25 mouse cellular contexts compared by ENCODE assay signal in genomic region chrX:165631227-165631626, GRCm38 (mm10).
A peak's percentile ranks its signal among the peaks of the same experiment; 100 is the strongest.
DNase-seq lines count a peak whose midpoint lies in the region; ATAC-seq and TF ChIP-seq lines count a peak whose summit lies in the region.
"Had no signal": no experiment of that assay in that cellular context is flagged by ENCODE, and none has a peak within 500 bp of the region (broad histone marks: within the 10 kb centered on the region; RNA-seq: fewer than 3 reads in every experiment).

No protein-coding gene starts in this region.

- H3K4me2 ChIP-seq in forebrain, embryonic 14.5 days (ENCODE audit: low read length) = no peak overlapping the region
- H3K4me2 ChIP-seq in midbrain, embryonic 16.5 days (ENCODE audit: low read length) = no peak overlapping the region
- no peak overlapping the region for H3K4me2 ChIP-seq in midbrain, postnatal 0 days (ENCODE audit: low read depth, low read length, poor library complexity, severe bottlenecking)
- H3K4me2 ChIP-seq in forebrain, postnatal 0 days (ENCODE audit: low read depth) = no peak overlapping the region
- H3K4me2 ChIP-seq: heart, embryonic 13.5 days; hindbrain, embryonic 13.5 days had no signal

- H3K9me3 ChIP-seq in forebrain, embryonic 14.5 days (replicated peaks; ENCODE audit: control insufficient read depth, low read length) = no peaks in the 10 kb centered on the region
- no peaks in the 10 kb centered on the region for H3K9me3 ChIP-seq in forebrain, embryonic 10.5 days
- no peaks in the 10 kb centered on the region for H3K9me3 ChIP-seq in midbrain, embryonic 16.5 days (replicated peaks; ENCODE audit: control insufficient read depth, low read length, poor library complexity, severe bottlenecking)
- no peaks in the 10 kb centered on the region for H3K9me3 ChIP-seq in midbrain, postnatal 0 days (ENCODE audit: low read length)
- H3K9me3 ChIP-seq in forebrain, postnatal 0 days (ENCODE audit: low read length) = no peaks in the 10 kb centered on the region
- H3K9me3 ChIP-seq: heart, embryonic 10.5 days; heart, embryonic 13.5 days; hindbrain, embryonic 13.5 days had no signal

- 44% methylated on average over 4 of the region's 4 CpGs for WGBS in forebrain, embryonic 14.5 days
- WGBS in forebrain, embryonic 10.5 days = 64% methylated on average over 4 of the region's 4 CpGs
- WGBS in midbrain, embryonic 16.5 days = 39% methylated on average over 4 of the region's 4 CpGs
- whole genome bisulfite sequencing in midbrain, postnatal 0 days = 43% methylated on average over 4 of the region's 4 CpGs
- 47% methylated on average over 4 of the region's 4 CpGs for WGBS in forebrain, postnatal 0 days

- peak; percentile 48 for ATAC-seq in forebrain, embryonic 14.5 days
- peak; percentile 54; the same call in 1 of the 2 replicates for ATAC-seq in midbrain, embryonic 16.5 days
- no peak for ATAC-seq in midbrain, postnatal 0 days (ENCODE audit: low FRiP score)
- peak; percentile 36; the same call in 1 of the 2 replicates for ATAC-seq in forebrain, postnatal 0 days
- ATAC-seq: CD4-positive, CD25-positive, alpha-beta regulatory T cell, adult 4 months; hindbrain, postnatal 0 days; inflammation-experienced regulatory T-cells, adult 6 months; intestine, embryonic 16.5 days had no signal

- no peaks in the 10 kb centered on the region for H3K36me3 ChIP-seq in forebrain, embryonic 14.5 days (ENCODE audit: control insufficient read depth, insufficient read depth, low read length)
- H3K36me3 ChIP-seq in forebrain, embryonic 10.5 days (replicated peaks) = no peaks in the 10 kb centered on the region
- H3K36me3 ChIP-seq in midbrain, embryonic 16.5 days (ENCODE audit: control insufficient read depth, insufficient read depth, low read length) = no peaks in the 10 kb centered on the region
- H3K36me3 ChIP-seq in midbrain, postnatal 0 days (ENCODE audit: insufficient read depth, low read length) = no peaks in the 10 kb centered on the region
- no peaks in the 10 kb centered on the region for H3K36me3 ChIP-seq in forebrain, postnatal 0 days (ENCODE audit: insufficient read depth)
- H3K36me3 ChIP-seq: heart, embryonic 10.5 days; heart, embryonic 13.5 days; hindbrain, embryonic 13.5 days had no signal

- no peaks in the 10 kb centered on the region for H3K4me1 ChIP-seq in forebrain, embryonic 14.5 days (ENCODE audit: control insufficient read depth, insufficient read depth, low read length)
- H3K4me1 ChIP-seq in forebrain, embryonic 10.5 days = no peaks in the 10 kb centered on the region
- no peaks in the 10 kb centered on the region; the same call in 1 of the 2 replicates for H3K4me1 ChIP-seq in midbrain, embryonic 16.5 days (ENCODE audit: control insufficient read depth, insufficient read depth, low read length)
- no peaks in the 10 kb centered on the region for H3K4me1 ChIP-seq in midbrain, postnatal 0 days (ENCODE audit: insufficient read depth, low read length)
- no peaks in the 10 kb centered on the region for H3K4me1 ChIP-seq in forebrain, postnatal 0 days (ENCODE audit: insufficient read depth)
- H3K4me1 ChIP-seq: heart, embryonic 10.5 days; heart, embryonic 13.5 days; hindbrain, embryonic 13.5 days had no signal

- no peak for TF ChIP-seq CTCF in midbrain, postnatal 0 days (IDR thresholded peaks at IDR 0.05)
- no peak for TF ChIP-seq CTCF in forebrain, postnatal 0 days (IDR thresholded peaks at IDR 0.05; ENCODE audit: low read depth)

- DNase-seq in forebrain, embryonic 14.5 days (ENCODE audit: low spot score) = peak; percentile 32
- no peak for DNase-seq in forebrain, embryonic 10.5 days (ENCODE audit: extremely low spot score, low spot score)
- peak; percentile 0 for DNase-seq in kidney, postnatal 14 days
- DNase-seq in kidney, postnatal 4 days = no peak
- no peak for DNase-seq in midbrain, postnatal 0 days (ENCODE audit: low spot score)
- peak; percentile 1 for DNase-seq in forebrain, postnatal 0 days
- no peak for DNase-seq in embryo, embryonic 11 days
- DNase-seq: adrenal gland, adult 2 months; adrenal gland, postnatal 14 days; cerebellum, adult 11-12 months; cerebellum, adult 8-10 months; cerebellum, postnatal 10 days; cerebellum, postnatal 36 days; gastrocnemius, postnatal 10 days; gastrocnemius, postnatal 36 days; heart, adult 2 months; heart, postnatal 14 days had no signal

- H3K27me3 ChIP-seq in forebrain, embryonic 14.5 days (replicated peaks; ENCODE audit: control insufficient read depth, insufficient read depth, low read length) = no peaks in the 10 kb centered on the region
- H3K27me3 ChIP-seq in forebrain, embryonic 10.5 days (ENCODE audit: poor library complexity, severe bottlenecking) = no peaks in the 10 kb centered on the region
- no peaks in the 10 kb centered on the region for H3K27me3 ChIP-seq in midbrain, embryonic 16.5 days (ENCODE audit: control insufficient read depth, insufficient read depth, low read depth, low read length)
- H3K27me3 ChIP-seq in midbrain, postnatal 0 days (ENCODE audit: insufficient read depth, low read length) = no peaks in the 10 kb centered on the region
- no peaks in the 10 kb centered on the region for H3K27me3 ChIP-seq in forebrain, postnatal 0 days (ENCODE audit: insufficient read depth, low read length)
- H3K27me3 ChIP-seq: heart, embryonic 13.5 days; hindbrain, embryonic 13.5 days had no signal

- H3K27ac ChIP-seq in forebrain, embryonic 14.5 days (ENCODE audit: low read depth, low read length) = no peak overlapping the region
- no peak overlapping the region for H3K27ac ChIP-seq in forebrain, embryonic 10.5 days
- H3K27ac ChIP-seq in midbrain, embryonic 16.5 days (ENCODE audit: low read length) = no peak overlapping the region
- H3K27ac ChIP-seq in midbrain, postnatal 0 days (ENCODE audit: low read depth, low read length) = no peak overlapping the region
- H3K27ac ChIP-seq in forebrain, postnatal 0 days (ENCODE audit: low read depth, low read length) = no peak overlapping the region
- H3K27ac ChIP-seq: heart, adult 2 months; heart, embryonic 10.5 days; heart, embryonic 13.5 days; hindbrain, embryonic 13.5 days; hindbrain, postnatal 0 days had no signal

- no peak overlapping the region for H3K9ac ChIP-seq in forebrain, embryonic 14.5 days (ENCODE audit: low read length)
- H3K9ac ChIP-seq in midbrain, embryonic 16.5 days (ENCODE audit: low read depth, low read length) = no peak overlapping the region
- H3K9ac ChIP-seq in midbrain, postnatal 0 days (replicated peaks; ENCODE audit: low read length, poor library complexity, severe bottlenecking) = no peak overlapping the region
- H3K9ac ChIP-seq in forebrain, postnatal 0 days = no peak overlapping the region
- H3K9ac ChIP-seq: heart, embryonic 13.5 days; hindbrain, embryonic 13.5 days had no signal

- H3K4me3 ChIP-seq in forebrain, embryonic 14.5 days (ENCODE audit: low read depth, low read length) = no peak overlapping the region
- H3K4me3 ChIP-seq in forebrain, embryonic 10.5 days = no peak overlapping the region
- H3K4me3 ChIP-seq in midbrain, embryonic 16.5 days (ENCODE audit: low read depth, low read length) = no peak overlapping the region
- H3K4me3 ChIP-seq in midbrain, postnatal 0 days (ENCODE audit: low read depth, low read length) = no peak overlapping the region
- H3K4me3 ChIP-seq in forebrain, postnatal 0 days (ENCODE audit: low read depth, low read length) = no peak overlapping the region
- H3K4me3 ChIP-seq: heart, adult 2 months; heart, embryonic 10.5 days; heart, embryonic 13.5 days; hindbrain, embryonic 13.5 days had no signal

Comparison
In these comparisons a context has a peak if more than half of its experiments do, and no peak if none do; other contexts are left out.
1. DNase-seq: peak in forebrain, embryonic 14.5 days (single experiment), kidney, postnatal 14 days (single experiment) and forebrain, postnatal 0 days (single experiment); none in forebrain, embryonic 10.5 days (single experiment), kidney, postnatal 4 days (0 of 2), midbrain, postnatal 0 days (single experiment) and embryo, embryonic 11 days (single experiment).